Mouse (Mus musculus) embryo, embryonic 11.5 days (tissue): Measurements from ENCODE around the gene Klf13.
A peak's percentile ranks its signal among the peaks of the same experiment; 100 is the strongest.

ENCODE experiments used
- DNase-seq: peaks from one replicate; pipeline ENCODE4 v3.0.0-alpha.2; 2012; ENCODE audit warnings: low read depth, low spot score

Gene Klf13

GRCm38 (mm10) chr7:63949176-63949575 lies 10.5 kb upstream of the Klf13 start:
- DNase-seq: no peak

GRCm38 (mm10) chr7:63947514-63948487 lies 9.1 kb upstream of the Klf13 start:
- no peak for DNase-seq

GRCm38 (mm10) chr7:63943946-63944345 lies 5.2 kb upstream of the Klf13 start:
- DNase-seq: no peak

- no peak for DNase-seq
Observed at GRCm38 (mm10) chr7:63941501-63941900, 2.8 kb upstream of the Klf13 start.

GRCm38 (mm10) chr7:63941050-63941449 lies 2.3 kb upstream of the Klf13 start:
- no peak for DNase-seq

- no peak for DNase-seq
Observed at GRCm38 (mm10) chr7:63940321-63940720, 1.6 kb upstream of the Klf13 start.

GRCm38 (mm10) chr7:63939397-63939951 lies 759 bp upstream of the Klf13 start:
- peak; percentile 16 for DNase-seq

GRCm38 (mm10) chr7:63938066-63938913 lies 425 bp downstream of the Klf13 start:
- DNase-seq: peak; percentile 26

GRCm38 (mm10) chr7:63937236-63938065 lies 1.3 kb downstream of the Klf13 start:
- peak; percentile 66 for DNase-seq

- no peak for DNase-seq
Observed at GRCm38 (mm10) chr7:63936986-63937235, 1.8 kb downstream of the Klf13 start.

GRCm38 (mm10) chr7:63936188-63936985 lies 2.3 kb downstream of the Klf13 start:
- peak; percentile 29 for DNase-seq

- no peak for DNase-seq
Observed at GRCm38 (mm10) chr7:63935809-63936187, 2.9 kb downstream of the Klf13 start.

- no peak for DNase-seq
Observed at GRCm38 (mm10) chr7:63934530-63934929, 4.2 kb downstream of the Klf13 start.

GRCm38 (mm10) chr7:63933905-63934304 lies 4.8 kb downstream of the Klf13 start:
- no peak for DNase-seq

GRCm38 (mm10) chr7:63932461-63932860 lies 6.3 kb downstream of the Klf13 start:
- DNase-seq: no peak

GRCm38 (mm10) chr7:63930766-63931165 lies 7.9 kb downstream of the Klf13 start:
- DNase-seq: no peak

GRCm38 (mm10) chr7:63930132-63930531 lies 8.6 kb downstream of the Klf13 start:
- DNase-seq: no peak

GRCm38 (mm10) chr7:63929080-63929479 lies 9.6 kb downstream of the Klf13 start:
- DNase-seq: no peak

- DNase-seq: no peak
Observed at GRCm38 (mm10) chr7:63927121-63927520, 11.6 kb downstream of the Klf13 start.

GRCm38 (mm10) chr7:63926492-63926891 lies 12.2 kb downstream of the Klf13 start:
- DNase-seq: no peak
